Mouse (Mus musculus) retina, postnatal 7 days (tissue): ENCODE data around the gene Sprr1a.
"Not testable (repeated sequence)": the region's sequence is repeated elsewhere in the genome, so short reads cannot be mapped to it uniquely, and the experiment has no call there.

ENCODE experiments used
- DNase-seq: peaks from one replicate; pipeline ENCODE4 v3.0.0-alpha.2; 2012; ENCODE audit warnings: low read depth, low spot score

Gene Sprr1a

GRCm38 (mm10) chr3:92485863-92486262 lies at the start of gene Sprr1a:
Sprr1a (minus strand) TSS chr3:92485895.
- DNase-seq = no peak

GRCm38 (mm10) chr3:92534411-92534810 lies 48.7 kb upstream of the Sprr1a start, which contains the start of gene 2310046K23Rik:
2310046K23Rik (minus strand) TSS chr3:92534511.
- DNase-seq = no peak

DNA sequence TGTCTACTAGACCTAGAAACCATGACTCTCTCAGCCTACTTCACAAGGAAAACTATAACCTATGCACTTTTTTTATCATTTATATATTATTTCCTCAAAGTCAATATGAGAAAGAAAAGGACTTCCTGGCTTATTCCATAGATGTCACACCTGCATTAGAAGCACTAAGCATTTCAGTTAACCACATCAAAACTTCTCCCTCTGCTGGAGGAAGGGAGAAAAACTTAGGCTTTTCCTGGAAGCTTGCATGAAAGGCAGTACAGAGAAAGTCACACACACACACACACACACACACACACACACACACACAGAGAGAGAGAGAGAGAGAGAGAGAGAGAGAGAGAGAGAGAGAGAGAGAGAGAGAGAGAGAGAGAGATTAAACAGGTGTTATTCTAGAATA lies 26.6 kb upstream of the Sprr1a start:
- no peak for DNase-seq

DNA sequence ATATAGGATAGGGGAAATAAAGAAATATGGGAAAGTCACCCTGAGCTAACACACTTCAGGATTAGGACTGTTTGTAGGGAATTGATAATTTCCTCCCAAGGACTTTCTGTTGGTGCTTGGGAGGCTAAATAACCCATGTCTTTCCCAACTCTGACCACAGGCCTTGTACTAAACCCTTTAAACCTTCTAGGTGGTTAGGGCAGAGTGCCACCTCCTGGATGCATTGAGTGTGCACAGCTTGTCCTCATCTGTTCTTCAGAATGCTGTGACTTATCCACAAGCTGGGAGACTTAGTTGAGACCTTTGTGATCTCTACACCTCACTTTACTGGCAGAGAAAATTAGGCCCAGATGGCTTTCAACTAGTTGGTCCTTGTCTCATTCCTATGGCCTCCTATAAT lies 25.1 kb upstream of the Sprr1a start:
- no peak for DNase-seq

GRCm38 (mm10) chr3:92508185-92508584 lies 22.5 kb upstream of the Sprr1a start:
- DNase-seq = no peak

DNA sequence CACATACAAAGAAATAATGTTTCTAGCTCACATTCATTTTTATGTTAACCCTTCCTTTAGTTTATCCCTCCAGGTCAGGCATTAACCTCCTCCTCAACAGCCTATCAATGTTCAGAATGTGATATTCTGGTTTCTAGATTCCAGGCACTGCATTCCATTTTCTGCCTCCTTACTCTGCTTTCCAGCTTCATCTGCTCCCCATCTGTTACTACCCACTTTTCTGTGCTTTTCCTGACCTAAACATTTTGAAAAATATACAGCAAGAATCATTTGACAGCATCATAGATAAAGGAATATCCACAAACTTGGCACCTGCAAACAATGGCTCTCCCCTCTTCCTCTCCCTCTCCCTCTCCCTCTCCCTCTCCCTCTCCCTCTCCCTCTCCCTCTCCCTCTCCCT lies 17.8 kb upstream of the Sprr1a start:
- no peak for DNase-seq

GRCm38 (mm10) chr3:92500393-92500792 lies 14.7 kb upstream of the Sprr1a start, which contains the start of gene Sprr4:
Sprr4 (minus strand) TSS chr3:92500493.
- no peak for DNase-seq

GRCm38 (mm10) chr3:92490262-92490661 lies 4.6 kb upstream of the Sprr1a start:
- not testable (repeated sequence) for DNase-seq

DNA sequence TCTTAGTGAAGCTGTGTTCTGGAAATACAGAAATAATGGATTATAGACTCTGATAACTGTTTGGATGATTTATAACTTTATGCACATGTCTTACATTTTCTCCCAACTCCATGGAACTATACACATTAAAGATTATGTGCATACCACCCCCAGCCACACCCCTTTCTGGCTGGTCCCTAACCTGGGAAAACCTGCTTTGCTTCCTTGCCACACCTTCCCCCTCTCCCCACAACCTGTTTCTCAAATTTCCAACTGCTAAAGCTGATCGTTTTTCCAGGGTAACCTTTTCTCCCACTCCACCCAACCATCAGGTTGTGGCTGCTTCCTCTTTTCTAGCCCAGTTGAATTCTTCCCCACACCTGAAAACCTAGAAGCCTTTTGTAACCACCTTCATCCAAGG lies 612 bp upstream of the Sprr1a start:
- no peak for DNase-seq

DNA sequence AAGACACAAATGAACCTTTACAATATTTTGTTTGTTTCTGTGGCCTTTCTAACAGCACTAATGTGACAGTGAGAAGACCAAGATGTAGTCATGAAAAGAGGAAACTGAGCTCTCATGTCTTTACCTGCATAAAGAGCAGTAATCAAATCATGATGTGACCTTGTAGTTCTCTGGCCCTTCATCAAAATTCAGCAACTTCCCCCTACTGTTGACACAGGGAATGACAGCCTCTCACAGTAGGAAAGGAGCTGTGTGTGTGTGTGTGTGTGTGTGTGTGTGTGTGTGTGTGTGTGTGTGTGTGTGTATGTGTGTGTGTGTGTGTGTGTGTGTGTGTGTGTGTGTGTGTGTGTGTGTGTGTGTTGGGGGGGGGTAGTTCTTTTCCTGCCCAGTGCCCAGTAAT lies 4.4 kb downstream of the Sprr1a start:
- not testable (repeated sequence) for DNase-seq

- DNase-seq = no peak
Measured at GRCm38 (mm10) chr3:92470111-92470510, 15.6 kb downstream of the Sprr1a start.

- DNase-seq = no peak
Measured at GRCm38 (mm10) chr3:92467424-92467823, 18.3 kb downstream of the Sprr1a start.

GRCm38 (mm10) chr3:92466576-92466975 lies 19.1 kb downstream of the Sprr1a start:
- no peak for DNase-seq

DNA sequence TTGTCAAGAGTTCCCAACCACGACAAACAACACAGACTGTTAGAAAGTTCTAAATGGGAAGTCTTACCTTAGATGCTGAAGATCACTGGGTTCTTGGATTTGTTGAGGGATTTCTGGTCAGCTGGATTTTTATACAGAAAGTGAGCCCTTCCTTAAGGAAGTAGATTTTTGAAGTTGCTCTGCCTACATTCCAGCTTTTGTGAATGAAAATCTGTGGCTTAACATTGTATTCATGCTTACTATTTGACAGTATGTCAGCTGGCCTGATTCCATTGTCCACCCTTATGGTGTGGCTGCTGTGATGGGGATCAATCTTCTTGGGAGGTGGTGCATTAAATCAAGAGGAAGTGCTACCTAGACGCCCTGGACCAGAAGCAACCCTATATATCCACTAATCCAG lies 27.1 kb downstream of the Sprr1a start, which contains the start of gene Sprr3:
Sprr3 (minus strand) TSS at position 101 of the 400 bp plus-strand sequence.
- no peak for DNase-seq

GRCm38 (mm10) chr3:92455151-92455550 lies 30.5 kb downstream of the Sprr1a start:
- DNase-seq = no peak

DNA sequence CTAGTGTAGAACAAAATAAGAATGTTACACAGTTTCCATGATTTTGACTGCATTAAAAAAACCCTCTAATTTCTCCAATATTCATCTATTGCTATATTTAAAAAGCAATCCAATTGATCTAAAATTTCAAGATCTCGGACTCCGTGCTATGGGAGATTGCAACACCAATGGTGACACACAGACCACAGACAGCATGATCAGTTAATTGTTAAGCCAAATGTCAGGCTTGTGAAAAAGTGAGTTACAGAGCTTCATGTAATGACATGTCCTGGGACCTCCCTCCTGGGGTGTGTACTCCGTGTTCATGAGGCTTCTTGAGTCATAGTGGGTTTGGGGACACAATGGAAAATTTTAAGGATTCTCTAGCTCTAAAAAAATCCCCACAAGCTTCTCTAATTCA lies 45.5 kb downstream of the Sprr1a start:
- no peak for DNase-seq

- no peak for DNase-seq
Measured at GRCm38 (mm10) chr3:92438689-92439088, 47.0 kb downstream of the Sprr1a start, which contains the start of gene Sprr1b. Sprr1b (minus strand) TSS chr3:92438789.
